Mouse (Mus musculus) stomach, embryonic 16.5 days (tissue): Measurements from ENCODE around the gene Pif1. TPM values are rescaled to one million over a fixed set of nuclear protein-coding genes. Genes with fewer than 3 reads are reported as not detected.
A peak's percentile ranks its signal among the peaks of the same experiment; 100 is the strongest.

Experiments
- ATAC-seq: fragments of 200-750 bp; cut with Nextera tagmentation; 2 replicates; pipeline ENCODE4 v1.8.0; 2017; ENCODE audit warnings: moderate number of reproducible peaks, moderate TSS enrichment; ENCODE audit not compliant: insufficient read depth, low FRiP score
- H3K27ac ChIP-seq: fragments of 300-500 bp; sonication (generic); 2 replicates; pipeline ENCODE4 v1.5.1; 2014; ENCODE audit warnings: low read length
- H3K27me3 ChIP-seq: fragments of 300-500 bp; sonication (generic); 2 replicates; pipeline ENCODE4 v1.6.1; 2014; ENCODE audit warnings: low read length, control low read depth, mixed read lengths; ENCODE audit not compliant: control insufficient read depth, insufficient read depth
- H3K36me3 ChIP-seq: fragments of 300-500 bp; sonication (generic); 2 replicates; pipeline ENCODE4 v1.6.1; 2014; ENCODE audit warnings: low read length; ENCODE audit not compliant: control insufficient read depth, insufficient read depth
- H3K4me1 ChIP-seq: fragments of 300-500 bp; sonication (generic); 2 replicates; pipeline ENCODE4 v1.6.1; 2014; ENCODE audit warnings: low read length, control low read depth, mixed read lengths; ENCODE audit not compliant: control insufficient read depth, insufficient read depth
- H3K4me2 ChIP-seq: fragments of 300-500 bp; sonication (generic); 2 replicates; pipeline ENCODE4 v1.6.1; 2014; ENCODE audit warnings: low read depth, low read length, mixed read lengths
- H3K4me3 ChIP-seq: fragments of 300-500 bp; sonication (generic); replicated peaks from 2 replicates; pipeline ENCODE4 v1.5.1; 2014; ENCODE audit warnings: mild to moderate bottlenecking, low read length
- H3K9ac ChIP-seq: fragments of 300-500 bp; sonication (generic); 2 replicates; pipeline ENCODE4 v1.6.1; 2014; ENCODE audit warnings: low read length
- H3K9me3 ChIP-seq: fragments of 300-500 bp; sonication (generic); replicated peaks from 2 replicates; pipeline ENCODE4 v1.6.1; 2016; ENCODE audit warnings: low read length, control low read depth; ENCODE audit not compliant: control insufficient read depth
- WGBS: fragments of 180-500 bp; shearing (Covaris S2); extraction: QIAGEN DNeasy Blood & Tissue Kit; methylation state at CpG from one replicate; pipeline ENCODE4 v1.1.7; 2014; 5-methylcytosine and 5-hydroxymethylcytosine counted together
- polyA plus RNA-seq: library from polyadenylated mRNA; unstranded; fragments of >200 nt; fragmentation: Nextera tagmentation; extraction: Ambion mirVana; gene quantifications from 2 replicates; pipeline ENCODE4 v1.2.1, GENCODE M21; 2015

The Pif1 gene
- 12.2 and 12.7 TPM in 2 replicates for polyA plus RNA-seq

- peaks cover 22% of the 10 kb centered on the region for H3K4me1 ChIP-seq
- H3K9me3 ChIP-seq, result no peaks in the 10 kb centered on the region
- peak within 1 kb of the TSS; percentile 58 for H3K4me3 ChIP-seq
- peak within 1 kb of the TSS; percentile 66 for H3K9ac ChIP-seq
- 9% methylated on average over 28 of the region's 28 CpGs for WGBS
- peak; percentile 90 for ATAC-seq
- no peak within 1 kb of the TSS for H3K27ac ChIP-seq
- H3K36me3 ChIP-seq, result 0 out of 2 replicates have a peak, but pooled peaks cover 3% of the 10 kb centered on the region
- no peaks in the 10 kb centered on the region for H3K27me3 ChIP-seq
- peak within 1 kb of the TSS; percentile 80 for H3K4me2 ChIP-seq
These were observed at the start of gene Pif1 for GRCm38 (mm10) chr9:65586406-65587269. Gene Pif1 (plus strand): TSS chr9:65587160.

- Histone ChIP-seq H3K4me2 (no peak overlapping the region), H3K27ac (no peak overlapping the region), H3K9ac (no peak overlapping the region), H3K9me3 (no peaks in the 10 kb centered on the region), H3K4me3 (no peak overlapping the region), H3K36me3 (no peaks in the 10 kb centered on the region), H3K27me3 (no peaks in the 10 kb centered on the region), H3K4me1 (peaks cover 7% of the 10 kb centered on the region; the same call in 1 of the 2 replicates)
- WGBS, result 93% methylated on average over 8 of the region's 8 CpGs
- ATAC-seq, result no peak
These were observed 48.9 kb upstream of the Pif1 start for GRCm38 (mm10) chr9:65537901-65538630.

GRCm38 (mm10) chr9:65539697-65540096 is 47.3 kb upstream of the Pif1 start:
- Histone ChIP-seq H3K36me3 (no peaks in the 10 kb centered on the region), H3K4me3 (no peak overlapping the region), H3K9ac (no peak overlapping the region), H3K27me3 (no peaks in the 10 kb centered on the region), H3K4me2 (no peak overlapping the region), H3K27ac (no peak overlapping the region), H3K4me1 (peaks cover 7% of the 10 kb centered on the region; the same call in 1 of the 2 replicates), H3K9me3 (no peaks in the 10 kb centered on the region)
- WGBS, result 56% methylated on average over 9 of the region's 9 CpGs
- ATAC-seq, result no peak

GRCm38 (mm10) chr9:65541126-65542068 is 45.6 kb upstream of the Pif1 start:
- H3K27ac ChIP-seq, result peak overlapping the region; percentile 64
- H3K4me2 ChIP-seq, result no peak overlapping the region
- 46% methylated on average over 13 of the region's 13 CpGs for WGBS
- H3K9ac ChIP-seq, result no peak overlapping the region
- peak; percentile 55; the same call in 1 of the 2 replicates for ATAC-seq
- H3K4me1 ChIP-seq, result peaks cover 11% of the 10 kb centered on the region; the same call in 1 of the 2 replicates
- no peaks in the 10 kb centered on the region for H3K36me3 ChIP-seq
- no peaks in the 10 kb centered on the region for H3K9me3 ChIP-seq
- H3K4me3 ChIP-seq, result no peak overlapping the region
- no peaks in the 10 kb centered on the region for H3K27me3 ChIP-seq

- H3K36me3 ChIP-seq, result no peaks in the 10 kb centered on the region
- no peak overlapping the region for H3K9ac ChIP-seq
- no peak overlapping the region for H3K4me3 ChIP-seq
- WGBS, result 72% methylated on average over 7 of the region's 7 CpGs
- H3K9me3 ChIP-seq, result no peaks in the 10 kb centered on the region
- peaks cover 17% of the 10 kb centered on the region for H3K4me1 ChIP-seq
- no peak overlapping the region for H3K4me2 ChIP-seq
- peak overlapping the region; percentile 64 for H3K27ac ChIP-seq
- ATAC-seq, result no peak
- H3K27me3 ChIP-seq, result no peaks in the 10 kb centered on the region
These were observed 44.8 kb upstream of the Pif1 start for GRCm38 (mm10) chr9:65542111-65542524.

- no peak for ATAC-seq
- peak overlapping the region; percentile 58; the same call in 1 of the 2 replicates for H3K27ac ChIP-seq
- H3K4me1 ChIP-seq, result peaks cover 28% of the 10 kb centered on the region
- no peaks in the 10 kb centered on the region for H3K36me3 ChIP-seq
- no peaks in the 10 kb centered on the region for H3K9me3 ChIP-seq
- H3K4me3 ChIP-seq, result no peak overlapping the region
- 73% methylated on average over 10 of the region's 10 CpGs for WGBS
- H3K4me2 ChIP-seq, result no peak overlapping the region
- peak overlapping the region; percentile 47; the same call in 1 of the 2 replicates for H3K9ac ChIP-seq
- H3K27me3 ChIP-seq, result no peaks in the 10 kb centered on the region
These were observed 41.1 kb upstream of the Pif1 start for GRCm38 (mm10) chr9:65545635-65546412.

GRCm38 (mm10) chr9:65546413-65546695 is 40.6 kb upstream of the Pif1 start:
- Histone ChIP-seq H3K4me2 (no peak overlapping the region), H3K9ac (no peak overlapping the region; the same call in 1 of the 2 replicates), H3K4me3 (no peak overlapping the region), H3K36me3 (no peaks in the 10 kb centered on the region), H3K9me3 (no peaks in the 10 kb centered on the region), H3K4me1 (peaks cover 32% of the 10 kb centered on the region), H3K27ac (peak overlapping the region; percentile 58), H3K27me3 (no peaks in the 10 kb centered on the region)
- WGBS, result 42% methylated on average over 4 of the region's 4 CpGs
- no peak for ATAC-seq

GRCm38 (mm10) chr9:65547111-65547510 is 39.8 kb upstream of the Pif1 start:
- no peaks in the 10 kb centered on the region for H3K9me3 ChIP-seq
- H3K27me3 ChIP-seq, result no peaks in the 10 kb centered on the region
- no peak overlapping the region for H3K27ac ChIP-seq
- 76% methylated on average over 5 of the region's 5 CpGs for WGBS
- H3K4me2 ChIP-seq, result no peak overlapping the region
- H3K36me3 ChIP-seq, result no peaks in the 10 kb centered on the region
- H3K9ac ChIP-seq, result no peak overlapping the region
- ATAC-seq, result no peak
- no peak overlapping the region for H3K4me3 ChIP-seq
- H3K4me1 ChIP-seq, result peaks cover 31% of the 10 kb centered on the region
